Mouse (Mus musculus) midbrain, embryonic 15.5 days (tissue): ENCODE results near the gene Dcps. TPM values are rescaled to one million over a fixed set of nuclear protein-coding genes. Genes with fewer than 3 reads are reported as not detected.
"Not testable (repeated sequence)": the region's sequence is repeated elsewhere in the genome, so short reads cannot be mapped to it uniquely, and the experiment has no call there.

ENCODE experiments used
- ATAC-seq: fragments of 200-750 bp; cut with Nextera tagmentation; replicated peaks from 2 replicates; pipeline ENCODE4 v1.8.0; 2017; ENCODE audit warnings: moderate TSS enrichment
- H3K27ac ChIP-seq: fragments of 300-500 bp; sonication (generic); 2 replicates; pipeline ENCODE4 v1.5.1; 2015; ENCODE audit warnings: mild to moderate bottlenecking, inconsistent platforms
- H3K27me3 ChIP-seq: fragments of 300-500 bp; sonication (generic); replicated peaks from 2 replicates; pipeline ENCODE4 v1.6.1; 2015; ENCODE audit warnings: inconsistent platforms
- H3K36me3 ChIP-seq: fragments of 300-500 bp; sonication (generic); replicated peaks from 2 replicates; pipeline ENCODE4 v1.6.1; 2015; ENCODE audit warnings: inconsistent platforms
- H3K4me1 ChIP-seq: fragments of 300-500 bp; sonication (generic); 2 replicates; pipeline ENCODE4 v1.6.1; 2015; ENCODE audit warnings: inconsistent platforms
- H3K4me2 ChIP-seq: fragments of 300-500 bp; sonication (generic); 2 replicates; pipeline ENCODE4 v1.6.1; 2015; ENCODE audit warnings: inconsistent platforms, mild to moderate bottlenecking, moderate library complexity
- H3K4me3 ChIP-seq: fragments of 300-500 bp; sonication (generic); 2 replicates; pipeline ENCODE4 v1.5.1; 2015; ENCODE audit warnings: mild to moderate bottlenecking, inconsistent platforms
- H3K9ac ChIP-seq: fragments of 300-500 bp; sonication (generic); 2 replicates; pipeline ENCODE4 v1.6.1; 2015; ENCODE audit warnings: mild to moderate bottlenecking, inconsistent platforms
- H3K9me3 ChIP-seq: fragments of 300-500 bp; sonication (generic); 2 replicates; pipeline ENCODE4 v1.6.1; 2016; ENCODE audit warnings: inconsistent platforms
- WGBS: fragments of 180-500 bp; shearing (Covaris S2); methylation state at CpG from one replicate; pipeline ENCODE4 v1.1.7; 2015; ENCODE audit warnings: mixed read lengths; 5-methylcytosine and 5-hydroxymethylcytosine counted together
- polyA plus RNA-seq: library from polyadenylated mRNA; unstranded; fragments of >200 nt; fragmentation: Nextera tagmentation; extraction: Ambion mirVana; gene quantifications from 2 replicates; pipeline ENCODE4 v1.2.1, GENCODE M21; 2015

The Dcps gene
- polyA plus RNA-seq, 1 experiment from 2014 or later: 80.3 TPM

DNA sequence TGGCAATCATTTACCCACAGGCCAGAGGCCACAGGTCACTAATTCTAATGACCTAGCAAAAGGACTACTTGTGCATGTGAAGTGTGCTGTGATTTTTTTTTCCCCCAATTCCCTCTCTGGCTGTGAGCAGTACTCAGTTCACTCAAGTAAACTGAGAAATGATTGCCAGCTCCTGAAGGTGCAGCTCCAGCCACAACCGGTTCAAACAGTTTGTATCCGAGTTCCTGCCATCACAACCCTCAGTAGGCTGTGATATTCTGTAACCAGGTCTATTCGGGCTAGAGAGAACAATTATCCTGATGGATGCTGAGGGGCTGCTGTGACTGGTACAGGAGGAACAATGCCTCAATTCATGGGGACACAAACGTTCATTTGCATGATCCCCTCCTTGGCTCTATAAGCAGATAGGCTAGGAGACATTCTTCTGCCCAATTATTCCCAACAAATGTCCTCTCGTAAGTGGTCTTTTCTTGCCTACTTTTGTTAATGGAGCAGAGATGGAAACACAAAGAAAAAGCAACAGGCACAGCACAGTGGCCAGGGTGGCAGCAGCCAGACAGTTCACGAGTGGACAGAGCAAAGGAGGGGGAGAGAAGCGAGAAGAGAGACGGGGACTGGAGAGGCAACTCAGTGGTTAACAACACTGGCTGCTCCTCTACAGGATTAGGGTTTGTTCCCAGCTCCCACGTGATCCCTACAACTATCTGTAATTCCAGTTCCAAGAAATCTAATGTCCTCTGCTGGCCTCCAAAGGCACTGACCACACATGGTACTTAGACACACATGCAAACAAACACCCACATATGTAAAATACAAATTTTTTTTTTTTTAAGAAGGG lies 8.8 kb downstream of the Dcps start:
- Histone ChIP-seq H3K9me3 (no peaks in the 10 kb centered on the region), H3K4me1 (no peaks in the 10 kb centered on the region), H3K4me3 (no peak overlapping the region), H3K27ac (0 out of 2 replicates have a peak overlapping the region, but pooled peaks have one; percentile 50), H3K4me2 (no peak overlapping the region), H3K36me3 (no peaks in the 10 kb centered on the region; the same call in 1 of the 2 replicates), H3K27me3 (no peaks in the 10 kb centered on the region), H3K9ac (no peak overlapping the region)
- WGBS: 17% methylated on average over 9 of the region's 9 CpGs
- peak; percentile 57 for ATAC-seq

DNA sequence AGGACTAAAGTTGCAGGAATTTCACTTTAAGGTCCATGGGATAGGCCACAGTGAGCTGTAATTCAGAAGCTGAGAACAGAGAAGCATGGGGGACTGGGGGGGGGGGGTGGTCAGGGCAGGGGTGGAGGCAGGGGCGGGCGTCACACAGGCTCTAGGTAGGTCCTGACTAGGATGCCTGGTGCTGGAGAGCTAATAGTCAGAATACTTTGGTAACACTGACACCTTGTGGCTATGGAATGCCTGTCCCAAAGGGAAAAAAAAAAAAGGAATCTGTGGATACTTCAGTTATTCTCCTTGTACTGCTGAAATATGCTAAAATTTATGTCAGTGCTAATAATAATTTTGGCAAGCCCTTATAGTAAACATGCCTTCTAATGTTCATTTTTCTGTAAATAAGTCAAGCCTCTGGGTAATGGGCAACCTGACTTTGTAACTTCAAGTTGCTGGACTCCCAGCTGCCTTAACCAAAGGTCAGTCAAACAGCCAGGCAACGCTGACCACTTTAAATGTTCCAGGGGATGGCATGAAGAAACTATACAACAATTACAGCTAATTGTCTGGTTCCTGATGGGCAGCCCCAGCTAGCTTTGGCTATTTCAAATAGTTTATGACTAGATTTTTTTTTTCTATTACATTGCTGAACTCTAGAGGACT lies 9.6 kb downstream of the Dcps start:
- Histone ChIP-seq H3K27ac (0 out of 2 replicates have a peak overlapping the region, but pooled peaks have one; percentile 50), H3K4me1 (no peaks in the 10 kb centered on the region), H3K4me2 (no peak overlapping the region), H3K4me3 (no peak overlapping the region), H3K9ac (no peak overlapping the region), H3K9me3 (no peaks in the 10 kb centered on the region), H3K36me3 (no peaks in the 10 kb centered on the region; the same call in 1 of the 2 replicates), H3K27me3 (no peaks in the 10 kb centered on the region)
- ATAC-seq: peak; percentile 74
- 32% methylated on average over 3 of the region's 3 CpGs for WGBS

DNA sequence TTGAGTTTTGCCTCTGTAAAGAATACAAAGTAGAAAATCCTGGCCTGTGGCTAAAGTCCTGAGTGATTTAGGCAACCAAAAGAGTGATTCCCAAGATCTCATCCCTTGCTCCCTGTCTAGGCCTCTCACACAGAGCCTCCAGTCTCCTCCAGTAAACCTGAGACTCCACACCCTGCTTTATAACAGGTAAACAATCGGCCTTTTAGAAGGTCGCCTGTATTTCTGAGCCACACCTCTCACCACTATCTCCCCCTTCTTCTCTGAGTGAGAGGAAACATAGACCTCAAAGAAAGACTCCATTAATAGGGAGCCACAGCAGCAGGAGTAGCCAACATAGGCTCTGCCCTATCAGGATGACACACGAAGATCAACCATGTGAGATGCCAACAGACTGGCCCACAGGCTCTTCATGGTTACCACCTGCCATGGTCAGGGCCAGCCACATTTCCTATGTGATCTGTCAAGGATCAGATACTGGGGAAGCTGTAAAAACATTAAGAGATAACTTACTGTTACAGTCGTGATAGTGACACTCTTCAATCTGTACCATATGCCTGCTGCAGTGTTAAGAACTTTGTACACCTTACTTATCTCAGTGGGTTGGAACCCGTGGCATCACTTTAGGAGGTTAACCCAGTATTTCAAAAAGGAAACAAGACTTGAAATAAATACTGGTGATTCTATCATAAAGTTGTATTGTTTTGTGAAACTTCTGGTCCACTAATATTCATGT lies 11.6 kb downstream of the Dcps start:
- H3K36me3 ChIP-seq: no peaks in the 10 kb centered on the region
- no peak for ATAC-seq
- H3K4me1 ChIP-seq: no peaks in the 10 kb centered on the region
- 88% methylated on average over 5 of the region's 5 CpGs for whole genome bisulfite sequencing
- no peaks in the 10 kb centered on the region for H3K9me3 ChIP-seq
- no peak overlapping the region for H3K4me3 ChIP-seq
- no peaks in the 10 kb centered on the region for H3K27me3 ChIP-seq
- no peak overlapping the region for H3K27ac ChIP-seq
- no peak overlapping the region for H3K4me2 ChIP-seq
- no peak overlapping the region for H3K9ac ChIP-seq

DNA sequence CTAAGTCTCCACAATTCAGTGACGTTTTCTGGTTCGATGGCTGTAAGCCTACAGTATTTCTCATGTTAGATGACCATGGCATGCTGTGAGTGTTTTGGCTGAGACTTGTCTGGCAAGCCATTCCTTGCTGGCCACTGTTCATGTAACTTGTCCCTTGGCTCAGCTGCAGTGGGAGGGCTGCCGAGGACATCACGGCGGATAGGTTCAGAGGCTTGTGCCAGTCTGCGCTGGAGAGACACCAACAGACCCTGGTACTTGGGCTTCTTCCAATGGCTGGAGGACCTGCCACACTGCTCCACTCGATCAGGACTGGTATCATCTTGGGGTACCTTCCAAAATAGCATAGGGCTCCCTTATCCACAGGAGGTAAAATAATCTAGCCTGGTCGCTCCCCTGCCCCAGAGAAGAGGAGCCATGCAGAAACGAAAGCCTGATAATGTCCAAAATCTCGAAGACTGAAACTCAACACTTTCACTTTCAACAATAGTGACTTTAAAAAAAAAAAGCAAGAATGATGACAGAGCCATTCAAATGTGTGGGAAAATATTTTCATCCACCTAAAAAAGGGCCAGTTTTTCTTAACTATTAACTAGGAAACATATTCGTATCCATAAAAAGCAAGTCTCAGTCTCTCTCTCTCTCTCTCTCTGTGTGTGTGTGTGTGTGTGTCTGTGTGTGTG lies 12.7 kb downstream of the Dcps start:
- H3K4me1 ChIP-seq: no peaks in the 10 kb centered on the region
- H3K27ac ChIP-seq: no peak overlapping the region
- ATAC-seq: no peak
- no peak overlapping the region for H3K9ac ChIP-seq
- H3K4me3 ChIP-seq: no peak overlapping the region
- no peak overlapping the region for H3K4me2 ChIP-seq
- 91% methylated on average over 11 of the region's 11 CpGs for WGBS
- no peaks in the 10 kb centered on the region for H3K9me3 ChIP-seq
- no peaks in the 10 kb centered on the region for H3K36me3 ChIP-seq
- no peaks in the 10 kb centered on the region for H3K27me3 ChIP-seq

DNA sequence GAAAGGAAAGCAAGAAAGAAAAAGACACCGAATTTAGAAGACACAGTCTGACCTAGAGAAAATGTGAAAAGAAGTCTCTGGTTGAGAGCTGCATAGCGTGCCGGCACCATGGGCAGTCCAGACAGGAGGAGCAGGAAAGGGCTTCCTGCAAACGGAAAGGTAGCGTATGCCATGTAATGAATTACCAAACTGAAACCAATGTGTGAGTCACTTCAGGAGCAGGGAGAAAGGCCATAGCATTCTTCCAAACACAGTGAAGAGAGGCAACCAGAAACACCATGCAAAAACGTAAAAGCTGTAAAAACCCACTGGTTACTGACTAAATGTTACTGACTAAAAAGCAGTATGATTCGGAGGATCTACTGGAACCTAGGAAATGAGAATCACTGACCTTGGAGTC lies 14.1 kb downstream of the Dcps start:
- 92% methylated on average over 7 of the region's 7 CpGs for WGBS
- Histone ChIP-seq H3K4me1 (no peaks in the 10 kb centered on the region), H3K9ac (no peak overlapping the region), H3K36me3 (no peaks in the 10 kb centered on the region), H3K27ac (no peak overlapping the region), H3K27me3 (no peaks in the 10 kb centered on the region), H3K4me3 (no peak overlapping the region), H3K4me2 (no peak overlapping the region), H3K9me3 (no peaks in the 10 kb centered on the region)
- ATAC-seq: no peak

DNA sequence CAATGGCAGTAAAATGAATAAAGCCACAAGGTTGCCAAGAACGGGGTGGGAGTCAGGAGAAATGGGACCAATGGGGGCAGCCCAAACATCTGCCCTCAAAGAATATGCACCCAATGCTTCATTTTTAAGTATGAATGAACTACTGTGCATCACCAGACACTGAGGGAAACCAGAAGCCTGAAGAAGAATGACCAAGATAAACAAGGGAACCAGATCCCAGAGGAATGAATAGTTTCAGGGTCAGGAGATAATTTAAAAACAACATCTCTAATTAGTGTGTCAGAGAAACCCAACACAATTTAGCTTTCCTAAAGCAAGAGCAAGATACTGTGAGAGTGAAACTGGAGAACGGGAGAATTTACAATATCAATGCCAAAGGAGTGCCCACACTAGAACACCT lies 15.2 kb downstream of the Dcps start:
- no peak overlapping the region for H3K9ac ChIP-seq
- H3K9me3 ChIP-seq: no peaks in the 10 kb centered on the region
- no peaks in the 10 kb centered on the region for H3K36me3 ChIP-seq
- ATAC-seq: no peak
- H3K27me3 ChIP-seq: no peaks in the 10 kb centered on the region
- no peak overlapping the region for H3K4me3 ChIP-seq
- WGBS: 89% methylated on average over 2 of the region's 2 CpGs
- H3K4me2 ChIP-seq: no peak overlapping the region
- no peak overlapping the region for H3K27ac ChIP-seq
- no peaks in the 10 kb centered on the region for H3K4me1 ChIP-seq

DNA sequence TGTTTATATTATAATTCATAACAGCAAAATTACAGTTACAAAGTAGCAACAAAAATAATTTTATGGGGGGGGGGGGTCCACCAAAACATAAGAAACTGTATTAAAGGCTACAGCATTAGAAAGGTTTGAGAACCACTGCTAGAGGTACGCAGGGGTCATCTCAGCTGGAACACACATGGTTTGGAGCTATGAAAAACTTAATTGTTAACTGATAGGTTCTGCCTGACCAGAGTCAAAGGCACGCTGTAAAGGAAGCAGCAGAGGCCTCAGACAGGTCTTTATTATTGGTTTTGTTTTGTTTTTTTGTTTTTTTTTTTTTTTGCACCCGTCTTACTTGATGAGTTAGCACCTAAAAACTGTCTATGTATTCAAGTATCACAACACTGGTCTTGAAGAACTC lies 17.4 kb downstream of the Dcps start:
- Histone ChIP-seq H3K36me3 (no peaks in the 10 kb centered on the region), H3K4me1 (no peaks in the 10 kb centered on the region), H3K9me3 (no peaks in the 10 kb centered on the region), H3K27me3 (no peaks in the 10 kb centered on the region), H3K27ac (no peak overlapping the region), H3K4me2 (no peak overlapping the region), H3K4me3 (no peak overlapping the region), H3K9ac (no peak overlapping the region)
- 84% methylated on average over 3 of the region's 3 CpGs for WGBS
- no peak for ATAC-seq

DNA sequence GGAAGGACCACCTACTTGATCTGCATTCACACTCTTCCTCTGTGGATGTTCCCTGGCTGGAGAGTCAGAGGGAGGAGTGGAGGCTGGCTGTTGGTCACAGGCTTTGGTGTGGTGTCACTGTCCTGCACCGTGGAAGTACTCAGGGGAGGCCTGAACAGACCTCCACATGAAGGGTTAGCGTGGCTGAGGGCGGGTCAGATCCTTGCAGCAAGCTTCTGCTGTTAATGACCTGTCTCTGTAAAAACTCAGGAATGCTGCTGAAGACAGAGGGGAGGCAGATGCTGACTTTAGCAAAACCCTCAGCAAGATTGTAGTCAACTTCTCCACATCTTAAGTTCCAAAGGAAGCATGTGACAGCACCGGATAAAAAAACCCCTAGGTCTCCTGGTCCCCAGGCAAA lies 19.0 kb downstream of the Dcps start:
- H3K4me3 ChIP-seq: no peak overlapping the region
- no peak overlapping the region for H3K9ac ChIP-seq
- no peaks in the 10 kb centered on the region for H3K9me3 ChIP-seq
- H3K4me2 ChIP-seq: no peak overlapping the region
- H3K27ac ChIP-seq: no peak overlapping the region
- H3K4me1 ChIP-seq: no peaks in the 10 kb centered on the region
- H3K36me3 ChIP-seq: no peaks in the 10 kb centered on the region
- ATAC-seq: no peak
- H3K27me3 ChIP-seq: no peaks in the 10 kb centered on the region
- 89% methylated on average over 4 of the region's 4 CpGs for WGBS

DNA sequence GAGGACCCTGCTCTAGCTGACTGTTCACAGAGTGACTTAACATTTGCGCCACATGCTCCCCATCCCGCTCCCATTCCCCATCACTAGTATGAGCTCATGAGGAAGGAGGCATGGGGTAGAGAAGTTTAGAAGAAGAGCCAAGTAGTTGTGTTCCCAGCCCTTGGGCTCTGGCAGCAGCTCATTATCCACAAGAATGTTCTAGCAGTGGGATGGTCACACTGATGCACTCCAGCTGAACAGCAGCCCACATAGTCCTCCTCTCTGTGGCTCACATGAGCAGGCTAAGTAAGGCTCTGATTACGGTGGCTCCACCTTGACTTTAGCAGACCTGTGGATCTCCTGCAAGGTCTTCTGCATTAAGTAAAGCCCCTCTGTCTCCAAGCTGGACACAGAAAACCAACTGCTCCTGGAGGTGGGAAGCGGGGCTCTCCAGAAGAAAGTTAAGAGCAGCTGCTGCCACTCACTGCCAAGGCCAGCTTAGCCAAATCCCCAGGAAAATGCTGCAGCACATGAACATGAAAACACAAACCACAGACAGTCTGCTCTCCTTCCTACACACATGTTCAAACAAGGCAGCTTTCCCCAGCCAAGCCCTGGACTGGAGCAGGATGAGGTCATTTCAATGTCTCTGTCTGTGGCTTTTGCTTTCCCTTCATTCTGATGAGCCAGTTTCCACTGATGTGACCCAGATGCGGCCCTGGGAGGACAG lies 19.7 kb downstream of the Dcps start:
- H3K27ac ChIP-seq: no peak overlapping the region
- no peak for ATAC-seq
- no peaks in the 10 kb centered on the region for H3K27me3 ChIP-seq
- no peak overlapping the region for H3K9ac ChIP-seq
- H3K9me3 ChIP-seq: no peaks in the 10 kb centered on the region
- no peak overlapping the region for H3K4me3 ChIP-seq
- WGBS: 93% methylated on average over 5 of the region's 5 CpGs
- H3K4me1 ChIP-seq: no peaks in the 10 kb centered on the region
- H3K36me3 ChIP-seq: no peaks in the 10 kb centered on the region
- H3K4me2 ChIP-seq: no peak overlapping the region

DNA sequence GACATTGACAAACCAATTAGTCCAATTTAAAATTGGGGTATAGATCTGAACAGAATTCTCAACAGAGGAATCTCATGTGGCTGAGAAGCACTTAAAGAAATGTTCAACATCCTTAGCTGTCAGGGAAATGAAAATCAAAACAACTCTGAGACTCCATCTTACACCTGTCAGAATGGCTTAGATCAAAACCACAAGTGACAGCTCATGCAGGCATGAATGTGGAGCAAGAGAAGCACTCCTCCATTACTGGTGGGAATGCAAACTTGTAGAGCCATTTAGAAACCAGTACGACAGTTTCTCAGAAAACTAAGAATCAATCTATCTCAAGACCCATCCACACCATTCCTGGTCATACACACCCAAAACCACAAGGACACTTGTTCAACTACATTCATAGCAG lies 22.9 kb downstream of the Dcps start:
- Histone ChIP-seq H3K4me1 (no peaks in the 10 kb centered on the region), H3K36me3 (no peaks in the 10 kb centered on the region), H3K4me3 (no peak overlapping the region), H3K27ac (no peak overlapping the region), H3K4me2 (no peak overlapping the region), H3K9ac (no peak overlapping the region), H3K9me3 (no peaks in the 10 kb centered on the region), H3K27me3 (no peaks in the 10 kb centered on the region)
- 95% methylated on average over 1 of the region's 1 CpGs for WGBS
- ATAC-seq: no peak

DNA sequence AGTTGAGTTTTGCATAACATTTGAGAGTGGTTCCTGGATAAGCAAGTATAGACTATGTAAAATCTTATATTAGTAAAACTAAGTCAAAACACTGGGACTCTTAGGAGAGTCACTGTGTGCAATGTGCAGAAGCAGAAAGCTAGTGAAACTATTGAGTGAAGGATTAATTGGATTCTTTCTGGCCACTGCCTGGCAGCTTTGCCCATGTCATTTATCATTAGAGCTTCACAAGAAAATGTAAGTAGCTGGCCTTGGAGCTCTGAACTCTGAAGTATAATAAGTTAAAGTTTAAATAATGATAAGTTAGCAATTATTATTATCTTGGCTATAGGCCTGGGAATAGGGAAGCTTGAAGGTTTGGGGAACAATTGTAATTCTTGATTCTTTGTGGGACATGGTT lies 27.0 kb downstream of the Dcps start:
- H3K4me2 ChIP-seq, H3K27me3 ChIP-seq, H3K9me3 ChIP-seq, H3K9ac ChIP-seq, H3K27ac ChIP-seq, H3K36me3 ChIP-seq, ATAC-seq, H3K4me3 ChIP-seq, H3K4me1 ChIP-seq: not testable (repeated sequence)

DNA sequence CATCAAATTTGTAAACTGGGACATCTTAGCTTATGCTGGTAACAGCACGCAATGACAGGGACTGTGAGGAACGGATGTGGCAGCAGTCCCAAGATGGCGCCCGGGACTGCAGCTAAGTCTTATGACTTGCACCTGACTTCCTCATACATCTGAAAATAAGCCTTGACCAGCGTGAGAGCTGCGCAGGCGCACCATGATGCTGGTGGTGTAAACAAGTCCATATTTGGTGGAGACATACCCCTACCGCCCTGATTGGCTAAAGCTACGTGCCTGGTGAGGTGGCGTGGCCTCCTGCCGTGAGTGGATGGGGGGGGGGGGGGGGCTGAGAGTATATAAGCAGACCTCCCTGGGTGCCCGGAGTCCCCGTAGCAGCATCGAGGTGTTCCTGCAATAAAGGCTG lies 28.6 kb downstream of the Dcps start:
- H3K4me1 ChIP-seq, H3K27ac ChIP-seq, H3K9me3 ChIP-seq, H3K36me3 ChIP-seq, H3K9ac ChIP-seq, H3K27me3 ChIP-seq, H3K4me3 ChIP-seq, ATAC-seq, H3K4me2 ChIP-seq: not testable (repeated sequence)
- WGBS: 94% methylated on average over 14 of the region's 14 CpGs
